Comparison of ENCODE assay signal across 10 mouse cellular contexts in genomic region chr9:30428231-30428630, GRCm38 (mm10). TPM values are rescaled to one million over a fixed set of nuclear protein-coding genes. Genes with fewer than 3 reads are reported as not detected.
DNase-seq lines count a peak whose midpoint lies in the region; ATAC-seq and TF ChIP-seq lines count a peak whose summit lies in the region.
"Had no signal": no experiment of that assay in that cellular context is flagged by ENCODE, and none has a peak within 500 bp of the region (broad histone marks: within the 10 kb centered on the region; RNA-seq: fewer than 3 reads in every experiment).

No protein-coding gene starts in this region.

- H3K9ac ChIP-seq in kidney, embryonic 15.5 days = no peak overlapping the region
- no peak overlapping the region for H3K9ac ChIP-seq in embryonic facial prominence, embryonic 12.5 days
- H3K9ac ChIP-seq in hindbrain, embryonic 13.5 days = peak overlapping the region; percentile 89
- no peak overlapping the region for H3K9ac ChIP-seq in midbrain, embryonic 14.5 days (replicated peaks; ENCODE audit: low read length)
- no peak overlapping the region for H3K9ac ChIP-seq in kidney, embryonic 16.5 days (replicated peaks; ENCODE audit: low read length)

- TF ChIP-seq POLR2A in kidney, adult 2 months (IDR thresholded peaks at IDR 0.05; ENCODE audit: low read depth, low read length) = no peak

- H3K9me3 ChIP-seq in kidney, embryonic 15.5 days (replicated peaks) = no peaks in the 10 kb centered on the region
- H3K9me3 ChIP-seq in embryonic facial prominence, embryonic 12.5 days = no peaks in the 10 kb centered on the region
- H3K9me3 ChIP-seq in hindbrain, embryonic 13.5 days = no peaks in the 10 kb centered on the region
- H3K9me3 ChIP-seq in midbrain, embryonic 14.5 days (ENCODE audit: control insufficient read depth, low read length) = no peaks in the 10 kb centered on the region
- H3K9me3 ChIP-seq in kidney, embryonic 16.5 days (ENCODE audit: low read length) = no peaks in the 10 kb centered on the region

- 79% methylated on average over 5 of the region's 5 CpGs for WGBS in kidney, embryonic 15.5 days
- WGBS in kidney, adult 2 months = 84% methylated on average over 5 of the region's 5 CpGs
- WGBS in embryonic facial prominence, embryonic 12.5 days = 84% methylated on average over 5 of the region's 5 CpGs
- 96% methylated on average over 5 of the region's 5 CpGs for WGBS in hindbrain, embryonic 13.5 days
- 94% methylated on average over 5 of the region's 5 CpGs for WGBS in midbrain, embryonic 14.5 days
- 89% methylated on average over 5 of the region's 5 CpGs for WGBS in kidney, embryonic 16.5 days

- no peak for DNase-seq in kidney, adult 2 months
- no peak for DNase-seq in midbrain, embryonic 14.5 days
- no peak for DNase-seq in natural killer cell, adult 2 months (ENCODE audit: low spot score in 2 of 2)
- DNase-seq in urinary bladder, postnatal 4 days (ENCODE audit: low spot score in 2 of 2) = no peak
- DNase-seq: gastrocnemius, postnatal 25 days; kidney, postnatal 14 days had no signal

- H3K4me1 ChIP-seq in kidney, embryonic 15.5 days = peaks cover 34% of the 10 kb centered on the region
- peaks cover 7% of the 10 kb centered on the region for H3K4me1 ChIP-seq in kidney, adult 2 months (ENCODE audit: control insufficient read depth, insufficient read depth, low read length)
- H3K4me1 ChIP-seq in embryonic facial prominence, embryonic 12.5 days = peaks cover 31% of the 10 kb centered on the region
- peaks cover 42% of the 10 kb centered on the region for H3K4me1 ChIP-seq in hindbrain, embryonic 13.5 days (replicated peaks)
- H3K4me1 ChIP-seq in midbrain, embryonic 14.5 days (ENCODE audit: control insufficient read depth, insufficient read depth, low read length) = peaks cover 24% of the 10 kb centered on the region
- peaks cover 31% of the 10 kb centered on the region for H3K4me1 ChIP-seq in kidney, embryonic 16.5 days (ENCODE audit: insufficient read depth, low read length)

- no peak for ATAC-seq in kidney, embryonic 15.5 days (replicated peaks; ENCODE audit: low FRiP score)
- no peak for ATAC-seq in embryonic facial prominence, embryonic 12.5 days (ENCODE audit: insufficient number of reproducible peaks, insufficient read depth, low FRiP score, low TSS enrichment)
- no peak for ATAC-seq in hindbrain, embryonic 13.5 days (ENCODE audit: low FRiP score)
- no peak for ATAC-seq in midbrain, embryonic 14.5 days (ENCODE audit: low FRiP score, low TSS enrichment)
- no peak for ATAC-seq in kidney, embryonic 16.5 days (ENCODE audit: low FRiP score, low TSS enrichment)

- peaks cover 15% of the 10 kb centered on the region for H3K36me3 ChIP-seq in kidney, embryonic 15.5 days
- no peaks in the 10 kb centered on the region for H3K36me3 ChIP-seq in kidney, adult 2 months (ENCODE audit: control insufficient read depth, insufficient read depth, low read length)
- H3K36me3 ChIP-seq in embryonic facial prominence, embryonic 12.5 days = peaks cover 19% of the 10 kb centered on the region
- H3K36me3 ChIP-seq in hindbrain, embryonic 13.5 days = peaks cover 19% of the 10 kb centered on the region
- peaks cover 17% of the 10 kb centered on the region for H3K36me3 ChIP-seq in midbrain, embryonic 14.5 days (ENCODE audit: control insufficient read depth, insufficient read depth, low read length)
- no peaks in the 10 kb centered on the region for H3K36me3 ChIP-seq in kidney, embryonic 16.5 days (ENCODE audit: insufficient read depth, low read length)

- no peak for TF ChIP-seq CTCF in kidney, adult 2 months (conservative IDR thresholded peaks at IDR 0.05; ENCODE audit: insufficient read depth, insufficient read length, low read depth, low read length)

- no peaks in the 10 kb centered on the region for H3K27me3 ChIP-seq in kidney, embryonic 15.5 days
- H3K27me3 ChIP-seq in kidney, adult 2 months (replicated peaks; ENCODE audit: control insufficient read depth, insufficient read depth, low read length) = no peaks in the 10 kb centered on the region
- H3K27me3 ChIP-seq in embryonic facial prominence, embryonic 12.5 days = no peaks in the 10 kb centered on the region
- 0 out of 2 replicates have a peak, but pooled peaks cover 3% of the 10 kb centered on the region for H3K27me3 ChIP-seq in hindbrain, embryonic 13.5 days
- no peaks in the 10 kb centered on the region for H3K27me3 ChIP-seq in midbrain, embryonic 14.5 days (ENCODE audit: control insufficient read depth, insufficient read depth, low read length)
- no peaks in the 10 kb centered on the region; the same call in 1 of the 2 replicates for H3K27me3 ChIP-seq in kidney, embryonic 16.5 days (ENCODE audit: insufficient read depth, low read length)

- peak overlapping the region; percentile 76 for H3K4me2 ChIP-seq in kidney, embryonic 15.5 days
- peak overlapping the region; percentile 85 for H3K4me2 ChIP-seq in embryonic facial prominence, embryonic 12.5 days (replicated peaks)
- peak overlapping the region; percentile 91 for H3K4me2 ChIP-seq in hindbrain, embryonic 13.5 days
- peak overlapping the region; percentile 84 for H3K4me2 ChIP-seq in midbrain, embryonic 14.5 days (ENCODE audit: low read length)
- H3K4me2 ChIP-seq in kidney, embryonic 16.5 days (replicated peaks; ENCODE audit: low read depth, low read length) = no peak overlapping the region

- H3K4me3 ChIP-seq in kidney, embryonic 15.5 days (replicated peaks) = peak overlapping the region; percentile 68; the same call in 1 of the 2 replicates
- H3K4me3 ChIP-seq in kidney, adult 2 months (ENCODE audit: insufficient read depth, low read depth, low read length) = no peak overlapping the region
- H3K4me3 ChIP-seq in embryonic facial prominence, embryonic 12.5 days = no peak overlapping the region; the same call in 1 of the 2 replicates
- H3K4me3 ChIP-seq in hindbrain, embryonic 13.5 days = peak overlapping the region; percentile 78; the same call in 1 of the 2 replicates
- H3K4me3 ChIP-seq in midbrain, embryonic 14.5 days (replicated peaks; ENCODE audit: low read depth, low read length) = no peak overlapping the region
- H3K4me3 ChIP-seq in kidney, embryonic 16.5 days (ENCODE audit: low read length) = no peak overlapping the region

- no peak overlapping the region for H3K27ac ChIP-seq in kidney, embryonic 15.5 days
- H3K27ac ChIP-seq in kidney, adult 2 months (ENCODE audit: insufficient read depth, low read depth, low read length) = no peak overlapping the region
- no peak overlapping the region for H3K27ac ChIP-seq in embryonic facial prominence, embryonic 12.5 days
- H3K27ac ChIP-seq in hindbrain, embryonic 13.5 days = no peak overlapping the region
- no peak overlapping the region for H3K27ac ChIP-seq in midbrain, embryonic 14.5 days (replicated peaks; ENCODE audit: low read depth, low read length)
- no peak overlapping the region for H3K27ac ChIP-seq in kidney, embryonic 16.5 days (ENCODE audit: low read length)

RNA-seq across cellular contexts. Expression of gene Snx19, which starts 1.3 kb away (rescaled TPM):
- polyA plus RNA-seq in kidney, embryonic 15.5 days (2015; fragmentation: Nextera tagmentation; extraction: Ambion mirVana) = 18.9 and 20.0 TPM in 2 replicates
- polyA plus RNA-seq in kidney, adult 2 months (2012; rRNA removed) = 15.7 and 17.6 TPM in 2 replicates
- 25.1 and 25.2 TPM in 2 replicates for polyA plus RNA-seq in embryonic facial prominence, embryonic 12.5 days (2016; fragmentation: Nextera tagmentation; extraction: Ambion mirVana)
- 22.5 and 25.0 TPM in 2 replicates for polyA plus RNA-seq in hindbrain, embryonic 13.5 days (2015; fragmentation: Nextera tagmentation; extraction: Ambion mirVana)
- polyA plus RNA-seq in midbrain, embryonic 14.5 days (2014; fragmentation: Nextera tagmentation; extraction: Ambion mirVana) = 16.6 and 27.2 TPM in 2 replicates
- 20.5 and 22.1 TPM in 2 replicates for polyA plus RNA-seq in kidney, embryonic 16.5 days (2015; fragmentation: Nextera tagmentation; extraction: Ambion mirVana)

Comparison
In these comparisons a context has a peak if more than half of its experiments do, and no peak if none do; other contexts are left out.
1. H3K4me3 ChIP-seq: peak in kidney, embryonic 15.5 days (single experiment) and hindbrain, embryonic 13.5 days (single experiment); none in kidney, adult 2 months (single experiment), embryonic facial prominence, embryonic 12.5 days (single experiment), midbrain, embryonic 14.5 days (single experiment) and kidney, embryonic 16.5 days (single experiment).